Mouse (Mus musculus) heart, embryonic 11.5 days (tissue): ENCODE measurements around the gene Htt. TPM values are rescaled to one million over a fixed set of nuclear protein-coding genes. Genes with fewer than 3 reads are reported as not detected.
A peak's percentile ranks its signal among the peaks of the same experiment; 100 is the strongest.
"Not testable (repeated sequence)": the region's sequence is repeated elsewhere in the genome, so short reads cannot be mapped to it uniquely, and the experiment has no call there.

ENCODE experiments used
- ATAC-seq: fragments of 200-750 bp; cut with Nextera tagmentation; replicated peaks from 2 replicates; pipeline ENCODE4 v1.8.0; 2017; ENCODE audit warnings: moderate library complexity; ENCODE audit not compliant: insufficient number of reproducible peaks, low FRiP score, low TSS enrichment
- H3K27ac ChIP-seq: fragments of 300-500 bp; sonication (generic); 2 replicates; pipeline ENCODE4 v1.5.1; 2014; ENCODE audit warnings: mild to moderate bottlenecking, low read depth, low read length
- H3K27me3 ChIP-seq: fragments of 300-500 bp; sonication (generic); 2 replicates; pipeline ENCODE4 v1.6.1; 2014; ENCODE audit warnings: mild to moderate bottlenecking, low read length, mixed read lengths; ENCODE audit not compliant: control insufficient read depth, insufficient read depth
- H3K36me3 ChIP-seq: fragments of 300-500 bp; sonication (generic); 2 replicates; pipeline ENCODE4 v1.6.1; 2014; ENCODE audit warnings: mild to moderate bottlenecking, low read length, moderate library complexity, mixed read lengths; ENCODE audit not compliant: control insufficient read depth, insufficient read depth
- H3K4me1 ChIP-seq: fragments of 300-500 bp; sonication (generic); 2 replicates; pipeline ENCODE4 v1.6.1; 2014; ENCODE audit warnings: low read length; ENCODE audit not compliant: control insufficient read depth, insufficient read depth
- H3K4me2 ChIP-seq: fragments of 300-500 bp; sonication (generic); 2 replicates; pipeline ENCODE4 v1.6.1; 2014; ENCODE audit warnings: mild to moderate bottlenecking, moderate library complexity
- H3K4me3 ChIP-seq: fragments of 300-500 bp; sonication (generic); 2 replicates; pipeline ENCODE4 v1.5.1; 2014; ENCODE audit warnings: low read depth, low read length
- H3K9ac ChIP-seq: fragments of 300-500 bp; sonication (generic); 2 replicates; pipeline ENCODE4 v1.6.1; 2014; ENCODE audit warnings: mild to moderate bottlenecking, low read depth, low read length, moderate library complexity
- H3K9me3 ChIP-seq: fragments of 300-500 bp; sonication (generic); replicated peaks from 2 replicates; pipeline ENCODE4 v1.6.1; 2016; ENCODE audit warnings: low read length; ENCODE audit not compliant: control insufficient read depth
- WGBS: fragments of 180-500 bp; shearing (Covaris S2); extraction: QIAGEN DNeasy Blood & Tissue Kit; methylation state at CpG from one replicate; pipeline ENCODE4 v1.1.7; 2014; ENCODE audit not compliant: insufficient replicate concordance; 5-methylcytosine and 5-hydroxymethylcytosine counted together
- polyA plus RNA-seq: library from polyadenylated mRNA; unstranded; fragments of >200 nt; fragmentation: Nextera tagmentation; extraction: Ambion mirVana; gene quantifications from 2 replicates; pipeline ENCODE4 v1.2.1, GENCODE M21; 2014

The Htt gene
- polyA plus RNA-seq = 8.4 and 15.5 TPM in 2 replicates

DNA sequence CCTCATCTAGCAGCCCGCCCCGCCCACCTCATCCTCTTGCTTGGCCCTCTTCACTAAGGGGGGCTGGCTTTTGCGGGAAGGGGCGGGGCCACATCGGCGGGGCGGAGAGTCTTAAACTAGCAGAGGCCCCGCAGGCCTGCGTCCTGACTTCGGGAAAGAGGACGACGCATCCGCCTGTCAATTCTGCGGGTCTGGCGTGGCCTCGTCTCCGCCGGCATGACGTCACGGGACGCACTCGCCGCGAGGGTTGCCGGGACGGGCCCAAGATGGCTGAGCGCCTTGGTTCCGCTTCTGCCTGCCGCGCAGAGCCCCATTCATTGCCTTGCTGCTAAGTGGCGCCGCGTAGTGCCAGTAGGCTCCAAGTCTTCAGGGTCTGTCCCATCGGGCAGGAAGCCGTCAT lies at the start of gene Htt:
Gene Htt, plus strand, starts transcription at position 232 of the 400 bp plus-strand sequence.
- Histone ChIP-seq H3K36me3 (no peaks in the 10 kb centered on the region), H3K27ac (peak within 1 kb of the TSS; percentile 92), H3K4me1 (peaks cover 7% of the 10 kb centered on the region), H3K9ac (peak within 1 kb of the TSS; percentile 95), H3K4me2 (peak within 1 kb of the TSS; percentile 85), H3K27me3 (no peaks in the 10 kb centered on the region), H3K9me3 (no peaks in the 10 kb centered on the region), H3K4me3 (peak within 1 kb of the TSS; percentile 97)
- WGBS = under 1% methylated on average over 35 of the region's 35 CpGs
- ATAC-seq = peak; percentile 98

DNA sequence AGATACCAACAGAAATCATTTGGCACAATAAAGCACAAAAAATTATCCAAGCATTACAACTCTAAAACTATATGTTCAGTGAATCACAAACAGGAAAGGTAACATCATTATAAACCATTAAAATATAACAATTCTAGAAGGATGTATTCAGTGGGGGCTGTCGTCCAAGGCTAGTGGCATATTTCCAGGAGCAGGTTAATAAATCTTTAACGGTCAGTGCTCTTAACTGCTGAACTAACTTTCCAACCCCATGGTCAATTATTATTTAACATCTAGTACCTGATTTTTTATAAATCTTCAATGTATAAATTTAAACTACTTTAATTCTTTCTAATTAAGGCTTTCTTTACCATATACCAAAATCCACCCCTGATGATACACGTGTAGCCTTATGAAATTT lies 47.2 kb upstream of the Htt start:
- H3K4me3 ChIP-seq, H3K9ac ChIP-seq, ATAC-seq, H3K4me1 ChIP-seq, H3K27me3 ChIP-seq, H3K4me2 ChIP-seq, H3K27ac ChIP-seq, H3K9me3 ChIP-seq, H3K36me3 ChIP-seq: not testable (repeated sequence)
- 75% methylated on average over 3 of the region's 3 CpGs for WGBS

DNA sequence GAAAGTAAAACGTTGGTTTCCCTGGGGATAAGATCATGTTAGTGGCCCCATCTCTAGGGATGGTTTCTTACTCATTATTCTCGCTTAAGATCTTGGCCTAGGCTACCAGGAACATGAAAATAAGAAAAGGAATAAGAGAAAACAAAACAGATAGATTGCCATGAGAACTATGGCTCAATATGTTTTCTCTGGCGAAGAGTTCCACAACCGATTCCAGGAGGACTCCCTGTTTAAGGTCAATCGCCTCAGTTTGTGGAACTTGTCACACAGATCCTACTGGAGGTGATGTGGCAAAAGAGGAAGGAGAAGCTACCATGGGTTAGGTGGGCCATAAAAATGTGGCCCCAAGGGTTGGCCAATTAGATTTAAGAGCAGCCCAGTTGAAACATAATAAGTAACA lies 46.7 kb upstream of the Htt start:
- WGBS = 79% methylated on average over 5 of the region's 5 CpGs
- no peaks in the 10 kb centered on the region for H3K4me1 ChIP-seq

DNA sequence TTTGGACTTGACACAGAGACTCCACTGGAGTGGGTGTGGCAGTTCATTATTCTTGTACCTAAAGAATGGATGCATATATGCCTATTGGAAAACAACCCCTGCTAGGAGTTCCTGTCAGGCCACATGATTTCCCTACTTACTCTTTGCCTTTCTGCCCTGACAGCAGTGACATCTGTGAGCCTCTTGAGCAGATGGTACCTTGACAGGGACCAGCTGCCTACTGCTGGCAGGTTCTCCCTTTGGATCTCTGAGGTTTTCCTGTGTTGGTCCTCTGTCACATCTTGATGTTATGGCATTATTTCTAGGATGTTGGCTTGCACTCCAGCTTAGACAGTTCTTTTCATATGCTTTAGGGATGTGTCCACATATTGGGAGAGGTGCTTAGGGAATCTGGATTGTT lies 32.4 kb upstream of the Htt start:
- Histone ChIP-seq H3K27me3 (no peaks in the 10 kb centered on the region), H3K4me1 (no peaks in the 10 kb centered on the region), H3K36me3 (no peaks in the 10 kb centered on the region), H3K9me3 (no peaks in the 10 kb centered on the region), H3K9ac (no peak overlapping the region), H3K4me3 (no peak overlapping the region), H3K27ac (no peak overlapping the region), H3K4me2 (no peak overlapping the region)
- ATAC-seq = no peak

More for the DNA sequence above, 46.7 kb upstream of the Htt start:
- no peaks in the 10 kb centered on the region for H3K9me3 ChIP-seq
- no peak overlapping the region for H3K4me2 ChIP-seq
- H3K27me3 ChIP-seq = no peaks in the 10 kb centered on the region
- no peak overlapping the region for H3K4me3 ChIP-seq
- no peak overlapping the region for H3K9ac ChIP-seq
- H3K27ac ChIP-seq = no peak overlapping the region
- no peak for ATAC-seq
- H3K36me3 ChIP-seq = no peaks in the 10 kb centered on the region

DNA sequence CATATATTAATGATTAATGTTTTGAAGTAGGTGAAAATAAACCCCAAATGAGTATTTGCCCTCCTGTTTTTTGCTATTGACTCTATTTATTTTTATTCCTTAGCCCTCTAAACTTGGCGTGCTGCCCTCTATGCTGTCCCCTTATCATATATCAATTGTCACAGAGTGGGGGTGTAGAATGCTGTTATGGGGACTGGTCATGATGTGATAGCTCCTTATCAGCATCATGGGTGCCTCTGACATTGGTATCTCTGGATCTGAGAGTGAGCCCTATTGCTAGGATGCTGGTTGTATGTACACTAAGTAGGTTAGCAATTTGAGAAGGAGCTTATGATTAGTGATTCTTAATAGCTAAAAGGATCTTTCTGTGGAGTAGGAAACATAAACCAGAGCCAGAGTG lies 31.3 kb upstream of the Htt start:
- H3K4me1 ChIP-seq = no peaks in the 10 kb centered on the region
- no peak overlapping the region for H3K4me2 ChIP-seq
- H3K4me3 ChIP-seq = no peak overlapping the region
- H3K27ac ChIP-seq = no peak overlapping the region
- no peaks in the 10 kb centered on the region for H3K27me3 ChIP-seq
- H3K36me3 ChIP-seq = no peaks in the 10 kb centered on the region
- no peak for ATAC-seq
- WGBS = 34% methylated on average over 1 of the region's 1 CpGs
- H3K9ac ChIP-seq = no peak overlapping the region
- no peaks in the 10 kb centered on the region for H3K9me3 ChIP-seq

DNA sequence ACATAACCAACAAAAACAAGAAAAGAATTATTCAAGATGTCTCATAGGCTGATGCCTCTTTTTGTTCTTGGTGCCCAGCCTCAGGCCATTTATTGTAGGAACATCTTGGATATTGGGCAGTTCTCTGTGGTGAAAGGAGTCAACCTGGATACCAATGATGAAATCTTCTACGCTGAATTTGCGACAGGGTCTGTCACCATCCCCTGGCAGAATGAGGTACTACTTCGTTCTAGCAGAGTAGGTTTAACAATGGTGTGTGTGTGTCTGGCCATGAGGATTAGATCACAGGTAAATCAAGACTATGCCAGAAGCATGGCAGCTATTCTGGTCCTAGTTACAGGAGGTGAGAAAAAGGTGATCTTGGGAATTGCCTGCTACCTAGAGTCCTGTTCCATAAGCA lies 10.1 kb upstream of the Htt start:
- H3K4me3 ChIP-seq = no peak overlapping the region
- no peak overlapping the region for H3K4me2 ChIP-seq
- H3K9me3 ChIP-seq = no peaks in the 10 kb centered on the region
- H3K27ac ChIP-seq = no peak overlapping the region
- no peaks in the 10 kb centered on the region for H3K27me3 ChIP-seq
- ATAC-seq = no peak
- WGBS = 48% methylated on average over 3 of the region's 3 CpGs
- H3K9ac ChIP-seq = no peak overlapping the region
- no peaks in the 10 kb centered on the region for H3K36me3 ChIP-seq
- 0 out of 2 replicates have a peak, but pooled peaks cover 2% of the 10 kb centered on the region for H3K4me1 ChIP-seq

DNA sequence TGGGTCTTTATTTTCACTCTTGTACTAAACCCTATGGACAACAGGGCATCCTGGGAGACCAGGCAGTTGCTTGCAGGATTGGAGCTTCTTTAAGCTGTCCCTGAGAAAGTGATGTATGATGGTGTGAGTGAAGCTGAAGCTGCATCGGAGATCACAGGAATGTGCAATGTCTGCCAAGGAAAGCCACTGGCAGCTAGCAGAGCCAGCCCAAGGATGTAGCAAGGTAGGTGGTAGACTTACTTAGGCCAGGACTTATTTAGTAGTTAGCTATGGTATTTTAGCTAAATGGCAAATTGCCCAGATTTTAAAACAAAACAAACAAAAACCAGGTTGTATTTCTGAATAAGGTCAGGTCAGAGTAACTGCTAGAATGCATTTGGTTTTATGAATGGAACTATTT lies 2.8 kb upstream of the Htt start:
- WGBS = 80% methylated on average over 1 of the region's 1 CpGs
- H3K36me3 ChIP-seq = no peaks in the 10 kb centered on the region

DNA sequence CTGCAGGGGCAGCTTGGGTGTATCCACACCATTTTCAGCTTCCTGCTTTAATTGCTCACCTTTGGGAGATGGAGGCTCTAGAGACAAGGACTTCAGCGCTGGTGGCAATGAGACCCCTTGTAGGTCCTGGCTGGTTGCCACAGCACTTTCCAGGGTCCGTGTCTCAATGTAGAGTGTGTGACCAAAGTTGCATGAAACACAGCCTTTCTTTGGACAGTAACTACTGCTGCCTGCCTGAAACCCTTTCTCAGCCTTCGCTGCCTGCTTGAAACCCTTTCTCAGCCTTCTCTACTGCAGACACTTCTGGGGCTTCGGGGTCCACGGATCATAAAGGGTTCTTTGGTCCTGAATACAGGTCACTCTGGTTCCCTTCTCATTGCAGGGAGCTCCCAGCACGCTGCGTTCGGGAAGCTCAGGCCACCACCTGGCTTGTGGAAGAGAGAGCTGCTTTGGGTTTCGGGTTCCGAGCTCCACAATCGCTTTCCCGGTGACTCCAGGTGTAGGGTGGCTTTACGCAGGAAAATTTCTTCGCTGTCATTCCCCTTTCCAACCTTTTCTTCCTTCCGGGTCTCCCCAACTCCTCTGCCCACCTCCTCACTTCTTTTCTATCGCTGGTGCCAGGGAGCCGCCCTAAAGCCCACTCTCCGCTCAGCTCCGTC lies 561 bp upstream of the Htt start:
- Histone ChIP-seq H3K9me3 (no peaks in the 10 kb centered on the region), H3K27ac (peak overlapping the region; percentile 92), H3K9ac (peak overlapping the region; percentile 95), H3K27me3 (no peaks in the 10 kb centered on the region), H3K4me2 (peak overlapping the region; percentile 85), H3K4me1 (peaks cover 7% of the 10 kb centered on the region), H3K36me3 (no peaks in the 10 kb centered on the region), H3K4me3 (peak overlapping the region; percentile 97)
- ATAC-seq = no peak
- under 1% methylated on average over 19 of the region's 19 CpGs for WGBS

More for the DNA sequence above, 2.8 kb upstream of the Htt start:
- no peak for ATAC-seq
- Histone ChIP-seq H3K9me3 (no peaks in the 10 kb centered on the region), H3K4me2 (no peak overlapping the region), H3K9ac (no peak overlapping the region), H3K4me1 (peaks cover 7% of the 10 kb centered on the region), H3K27ac (no peak overlapping the region), H3K27me3 (no peaks in the 10 kb centered on the region), H3K4me3 (no peak overlapping the region)

DNA sequence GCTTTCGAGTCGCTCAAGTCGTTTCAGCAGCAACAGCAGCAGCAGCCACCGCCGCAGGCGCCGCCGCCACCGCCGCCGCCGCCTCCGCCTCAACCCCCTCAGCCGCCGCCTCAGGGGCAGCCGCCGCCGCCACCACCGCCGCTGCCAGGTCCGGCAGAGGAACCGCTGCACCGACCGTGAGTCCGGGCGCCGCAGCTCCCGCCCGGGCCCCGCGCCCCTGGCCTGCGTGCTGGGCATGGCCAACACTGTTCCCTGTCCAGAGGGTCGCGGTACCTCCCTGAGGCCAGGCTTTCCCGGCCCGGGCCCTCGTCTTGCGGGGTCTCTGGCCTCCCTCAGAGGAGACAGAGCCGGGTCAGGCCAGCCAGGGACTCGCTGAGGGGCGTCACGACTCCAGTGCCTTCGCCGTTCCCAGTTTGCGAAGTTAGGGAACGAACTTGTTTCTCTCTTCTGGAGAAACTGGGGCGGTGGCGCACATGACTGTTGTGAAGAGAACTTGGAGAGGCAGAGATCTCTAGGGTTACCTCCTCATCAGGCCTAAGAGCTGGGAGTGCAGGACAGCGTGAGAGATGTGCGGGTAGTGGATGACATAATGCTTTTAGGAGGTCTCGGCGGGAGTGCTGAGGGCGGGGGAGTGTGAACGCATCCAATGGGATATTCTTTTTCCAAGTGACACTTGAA lies 533 bp downstream of the Htt start:
- WGBS = under 1% methylated on average over 38 of the region's 54 CpGs
- H3K4me3 ChIP-seq = peak overlapping the region; percentile 97
- peak overlapping the region; percentile 92 for H3K27ac ChIP-seq
- ATAC-seq = peak; percentile 67
- H3K4me1 ChIP-seq = peaks cover 7% of the 10 kb centered on the region
- no peaks in the 10 kb centered on the region for H3K27me3 ChIP-seq
- H3K9ac ChIP-seq = peak overlapping the region; percentile 95
- H3K36me3 ChIP-seq = no peaks in the 10 kb centered on the region
- H3K9me3 ChIP-seq = no peaks in the 10 kb centered on the region
- H3K4me2 ChIP-seq = peak overlapping the region; percentile 85
